Mouse (Mus musculus) intestine, embryonic 14.5 days (tissue): ENCODE data around the gene Mgst3. TPM values are rescaled to one million over a fixed set of nuclear protein-coding genes. Genes with fewer than 3 reads are reported as not detected.
"Not testable (repeated sequence)": the region's sequence is repeated elsewhere in the genome, so short reads cannot be mapped to it uniquely, and the experiment has no call there.

ENCODE experiments used
- ATAC-seq: fragments of 200-750 bp; cut with Nextera tagmentation; replicated peaks from 2 replicates; pipeline ENCODE4 v1.8.0; 2017; ENCODE audit warnings: low read depth, moderate number of reproducible peaks, moderate TSS enrichment, moderate library complexity; ENCODE audit not compliant: low FRiP score, low TSS enrichment
- DNase-seq: peaks from one replicate; pipeline ENCODE4 v3.0.0-alpha.2; 2018; ENCODE audit warnings: low spot score
- H3K27ac ChIP-seq: fragments of 300-500 bp; sonication (generic); 2 replicates; pipeline ENCODE4 v1.5.1; 2014; ENCODE audit warnings: low read depth, mild to moderate bottlenecking, control low read depth
- H3K27me3 ChIP-seq: fragments of 300-500 bp; sonication (generic); replicated peaks from 2 replicates; pipeline ENCODE4 v1.6.1; 2014; ENCODE audit warnings: low read length, control low read depth; ENCODE audit not compliant: control insufficient read depth, insufficient read depth
- H3K36me3 ChIP-seq: fragments of 300-500 bp; sonication (generic); 2 replicates; pipeline ENCODE4 v1.6.1; 2014; ENCODE audit warnings: low read length, control low read depth; ENCODE audit not compliant: control insufficient read depth, insufficient read depth
- H3K4me1 ChIP-seq: fragments of 300-500 bp; sonication (generic); replicated peaks from 2 replicates; pipeline ENCODE4 v1.6.1; 2014; ENCODE audit warnings: low read length, control low read depth, mixed read lengths; ENCODE audit not compliant: control insufficient read depth, insufficient read depth
- H3K4me2 ChIP-seq: fragments of 300-500 bp; sonication (generic); 2 replicates; pipeline ENCODE4 v1.6.1; 2014; ENCODE audit warnings: low read length
- H3K4me3 ChIP-seq: fragments of 300-500 bp; sonication (generic); 2 replicates; pipeline ENCODE4 v1.5.1; 2014; ENCODE audit warnings: low read depth, low read length, control low read depth, mixed read lengths
- H3K9ac ChIP-seq: fragments of 300-500 bp; sonication (generic); 2 replicates; pipeline ENCODE4 v1.6.1; 2014; ENCODE audit warnings: mild to moderate bottlenecking, low read length
- H3K9me3 ChIP-seq: fragments of 300-500 bp; sonication (generic); 2 replicates; pipeline ENCODE4 v1.6.1; 2016; ENCODE audit warnings: low read length, control low read depth; ENCODE audit not compliant: control insufficient read depth
- WGBS: fragments of 180-500 bp; shearing (Covaris S2); extraction: QIAGEN DNeasy Blood & Tissue Kit; methylation state at CpG from one replicate; pipeline ENCODE4 v1.1.7; 2014; 5-methylcytosine and 5-hydroxymethylcytosine counted together
- polyA plus RNA-seq: library from polyadenylated mRNA; unstranded; fragments of >200 nt; fragmentation: Nextera tagmentation; extraction: Ambion mirVana; gene quantifications from 2 replicates; pipeline ENCODE4 v1.2.1, GENCODE M21; 2014

Gene Mgst3
- polyA plus RNA-seq, 1 experiment from 2014 or later: 217 TPM

DNA sequence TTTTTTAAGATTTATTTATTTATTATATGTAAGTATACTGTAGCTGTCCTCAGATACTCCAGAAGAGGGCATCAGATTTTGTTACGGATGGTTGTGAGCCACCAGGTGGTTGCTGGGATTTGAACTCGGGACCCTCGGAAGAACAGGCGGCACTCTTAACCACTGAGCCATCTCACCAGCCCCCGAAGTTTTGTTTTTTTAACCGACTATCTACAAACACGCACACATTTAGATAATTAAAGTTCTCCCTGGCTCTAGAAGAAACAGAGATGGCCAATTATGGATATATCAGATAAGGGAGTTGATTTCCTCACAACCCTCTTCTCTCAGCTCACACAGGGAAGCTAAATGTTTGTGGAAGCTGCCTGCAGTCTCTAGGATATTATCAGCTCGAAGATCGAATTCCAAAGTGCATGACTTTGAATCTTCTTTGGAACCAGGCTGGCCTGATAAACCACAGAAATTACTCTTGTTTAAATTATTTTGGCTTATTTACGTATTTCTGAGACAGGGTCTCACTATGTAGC is 47.6 kb downstream of the Mgst3 start:
- not testable (repeated sequence) for H3K36me3 ChIP-seq, H3K9me3 ChIP-seq, H3K4me1 ChIP-seq, H3K27me3 ChIP-seq, H3K4me3 ChIP-seq, H3K27ac ChIP-seq, ATAC-seq, DNase-seq, H3K9ac ChIP-seq, H3K4me2 ChIP-seq
- 83% methylated on average over 10 of the region's 10 CpGs for WGBS

DNA sequence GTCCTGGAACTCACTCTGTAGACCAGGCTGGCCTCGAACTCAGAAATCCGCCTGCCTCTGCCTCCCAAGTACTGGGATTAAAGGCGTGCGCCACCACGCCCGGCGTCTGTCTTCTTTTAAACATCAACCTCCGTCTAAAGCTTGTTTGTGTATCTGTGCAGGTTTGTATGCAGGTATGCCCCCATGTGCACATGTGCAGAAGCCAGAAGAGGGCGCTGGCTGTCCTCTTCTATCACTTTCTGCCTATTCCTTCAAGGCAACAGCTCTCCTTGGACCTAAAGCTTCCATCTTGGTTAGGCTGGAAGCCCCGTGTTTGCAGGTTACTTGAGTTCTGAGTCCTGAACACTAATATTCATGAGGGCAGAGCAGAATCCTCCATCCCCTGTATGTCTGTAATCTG is 50.8 kb downstream of the Mgst3 start:
- no peak overlapping the region for H3K27ac ChIP-seq
- 85% methylated on average over 10 of the region's 10 CpGs for WGBS
- H3K27me3 ChIP-seq: peaks cover 12% of the 10 kb centered on the region
- H3K9ac ChIP-seq: no peak overlapping the region
- H3K4me1 ChIP-seq: no peaks in the 10 kb centered on the region
- H3K9me3 ChIP-seq: no peaks in the 10 kb centered on the region
- H3K4me3 ChIP-seq: no peak overlapping the region
- ATAC-seq: no peak
- no peak overlapping the region for H3K4me2 ChIP-seq
- DNase-seq: no peak
- no peaks in the 10 kb centered on the region for H3K36me3 ChIP-seq

DNA sequence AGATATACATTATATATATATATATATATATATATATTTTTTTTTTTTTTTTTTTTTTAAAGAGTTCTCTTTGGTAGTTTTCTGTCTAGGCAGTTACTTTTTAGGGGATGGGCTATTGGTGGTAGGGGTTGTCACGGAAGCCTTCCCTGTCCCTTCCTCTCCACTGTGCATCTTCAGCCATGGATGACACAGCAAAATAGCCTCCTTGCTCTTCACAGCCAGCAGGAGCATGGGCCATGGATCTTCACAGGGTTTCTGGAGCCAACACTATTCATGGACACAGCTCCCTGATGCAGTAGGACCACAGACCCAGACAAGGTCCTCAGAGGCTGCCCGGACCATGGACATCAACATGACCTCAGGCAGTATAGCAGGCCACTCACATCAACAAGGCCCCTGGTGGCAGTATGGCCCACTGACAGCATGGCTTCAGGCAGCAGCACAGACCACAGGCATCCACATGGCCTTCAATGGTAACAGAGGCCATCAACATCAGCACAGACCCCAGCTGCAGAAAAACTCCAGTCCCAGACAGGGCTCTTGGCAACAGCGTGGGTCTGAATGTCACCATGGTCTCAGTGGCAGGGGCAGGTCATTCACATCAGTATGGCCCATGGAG is 52.6 kb downstream of the Mgst3 start:
- DNase-seq (no peak), ATAC-seq (no peak)
- Histone ChIP-seq H3K4me2 (peak overlapping the region; percentile 72), H3K27me3 (peaks cover 12% of the 10 kb centered on the region), H3K4me3 (no peak overlapping the region), H3K36me3 (no peaks in the 10 kb centered on the region), H3K9me3 (no peaks in the 10 kb centered on the region), H3K4me1 (no peaks in the 10 kb centered on the region), H3K9ac (no peak overlapping the region), H3K27ac (no peak overlapping the region)
- WGBS: 91% methylated on average over 3 of the region's 3 CpGs

DNA sequence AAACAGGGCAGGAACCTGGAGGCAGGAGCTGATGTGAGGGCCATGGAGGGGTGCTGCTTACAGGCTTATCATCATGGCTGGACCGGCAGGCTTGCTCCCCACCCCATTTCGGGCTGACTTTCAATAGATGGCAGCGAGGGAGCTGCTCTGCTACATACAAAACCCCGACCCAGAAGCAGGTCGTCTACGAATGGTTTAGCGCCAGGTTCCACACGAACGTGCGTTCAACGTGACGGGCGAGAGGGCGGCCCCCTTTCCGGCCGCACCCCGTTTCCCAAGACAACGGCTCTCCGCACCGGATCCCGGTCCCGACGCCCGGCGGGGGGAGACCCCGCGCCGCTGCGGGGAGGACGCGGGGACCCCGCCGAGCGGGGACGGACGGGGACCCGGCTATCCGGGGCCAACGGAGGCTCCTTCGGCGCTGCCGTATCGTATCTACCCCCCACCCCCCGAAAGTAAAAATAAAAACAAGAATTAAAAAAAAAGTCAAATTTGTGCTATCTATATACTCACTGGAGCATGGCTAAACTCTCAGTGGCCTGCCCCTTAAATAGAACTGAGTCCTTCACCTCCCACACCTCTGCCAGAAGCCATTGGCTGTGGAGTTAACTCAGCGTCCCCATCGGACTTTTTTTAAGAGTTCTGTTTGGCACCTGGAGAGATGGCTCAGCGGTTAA is 53.4 kb downstream of the Mgst3 start:
- peak overlapping the region; percentile 72 for H3K4me2 ChIP-seq
- peak; percentile 53 for ATAC-seq
- no peaks in the 10 kb centered on the region for H3K36me3 ChIP-seq
- H3K27me3 ChIP-seq: peaks cover 12% of the 10 kb centered on the region
- no peaks in the 10 kb centered on the region for H3K9me3 ChIP-seq
- H3K4me3 ChIP-seq: peak overlapping the region; percentile 43
- no peak overlapping the region for H3K27ac ChIP-seq
- WGBS: 3% methylated on average over 47 of the region's 47 CpGs
- H3K9ac ChIP-seq: peak overlapping the region; percentile 22; the same call in 1 of the 2 replicates
- DNase-seq: peak; percentile 55
- no peaks in the 10 kb centered on the region for H3K4me1 ChIP-seq

DNA sequence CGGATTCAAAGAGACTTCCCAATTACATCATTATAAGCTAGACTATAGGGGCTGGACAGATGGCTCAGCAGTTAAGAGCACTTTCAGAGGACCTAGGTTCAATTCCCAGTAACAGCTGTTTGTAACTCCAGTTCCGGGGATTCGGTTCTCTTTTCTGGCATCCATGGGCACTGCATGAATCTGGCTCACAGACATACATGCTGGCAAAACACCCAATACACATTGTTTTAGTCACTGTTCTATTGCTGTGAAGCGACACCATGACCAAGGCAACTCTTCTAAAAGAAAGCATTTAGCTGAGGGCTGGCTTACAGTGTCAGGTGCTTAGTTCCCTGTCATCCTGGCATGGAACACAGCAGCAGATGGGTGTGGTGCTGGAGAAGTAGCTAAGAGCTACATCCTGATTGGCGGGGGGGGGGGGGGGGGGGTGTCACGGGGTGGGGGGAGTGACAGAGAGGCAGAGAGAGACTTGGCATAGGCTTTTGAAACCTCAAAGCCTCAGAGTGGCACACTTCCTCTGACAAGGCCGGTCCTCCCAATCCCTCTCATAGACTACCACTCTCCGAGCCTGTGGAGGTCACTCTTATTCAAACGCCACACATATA is 54.4 kb downstream of the Mgst3 start:
- H3K9ac ChIP-seq: no peak overlapping the region
- H3K9me3 ChIP-seq: no peaks in the 10 kb centered on the region
- H3K27ac ChIP-seq: no peak overlapping the region
- peaks cover 12% of the 10 kb centered on the region for H3K27me3 ChIP-seq
- no peaks in the 10 kb centered on the region for H3K36me3 ChIP-seq
- 81% methylated on average over 8 of the region's 9 CpGs for WGBS
- DNase-seq (no peak), ATAC-seq (no peak)
- H3K4me3 ChIP-seq: no peak overlapping the region
- no peaks in the 10 kb centered on the region for H3K4me1 ChIP-seq
- H3K4me2 ChIP-seq: no peak overlapping the region

DNA sequence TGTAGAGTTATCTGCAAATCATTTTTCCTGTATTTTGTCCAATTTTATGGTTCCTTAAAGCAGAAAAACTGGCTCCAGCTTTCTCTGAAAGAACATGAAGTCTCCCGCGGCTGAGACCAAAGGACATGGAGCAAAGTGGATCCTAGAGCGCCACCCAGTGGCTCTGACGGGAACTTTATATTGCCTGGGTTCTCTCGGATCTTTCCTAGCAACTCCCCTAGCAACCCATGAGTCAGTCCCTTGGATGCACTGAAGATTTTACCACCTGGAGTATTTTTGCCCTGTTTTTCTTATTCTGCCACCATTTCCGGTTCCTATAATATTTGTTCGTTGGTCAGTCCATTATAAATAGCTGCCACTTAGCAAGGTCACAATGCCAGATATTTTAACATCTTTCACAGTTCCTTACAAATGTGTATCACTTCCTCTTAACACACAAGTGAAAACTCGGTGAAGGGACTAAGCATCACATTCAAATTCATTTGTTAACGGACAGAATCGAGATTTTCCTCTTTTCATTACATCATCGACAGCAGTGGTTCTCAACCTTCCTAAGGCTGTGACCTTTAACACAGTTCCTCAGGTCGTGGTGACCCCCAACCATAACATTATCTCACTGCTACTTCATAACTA is 56.1 kb downstream of the Mgst3 start:
- H3K4me2 ChIP-seq: no peak overlapping the region

DNA sequence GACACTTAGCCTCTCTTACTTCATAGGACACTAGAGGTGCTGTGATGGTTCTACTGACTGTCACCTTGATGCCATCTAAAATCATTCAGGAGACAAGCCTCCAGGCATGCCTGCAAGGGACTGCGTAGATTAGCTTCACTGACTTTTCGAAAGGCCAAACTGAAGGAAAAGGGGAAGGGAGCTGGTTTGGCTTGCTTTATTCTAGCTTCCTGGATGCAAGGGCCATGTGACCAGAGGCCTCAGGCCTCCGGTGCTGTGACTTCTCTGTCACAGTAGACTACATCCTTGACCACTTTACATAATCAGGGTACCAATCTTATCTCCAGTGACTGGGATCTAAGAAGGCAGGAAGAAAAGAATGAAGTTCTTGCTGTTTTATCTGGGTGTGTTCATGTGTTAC is 57.2 kb downstream of the Mgst3 start:
- ATAC-seq: no peak
- WGBS: 93% methylated on average over 3 of the region's 3 CpGs

More for the DNA sequence above, 56.1 kb downstream of the Mgst3 start:
- DNase-seq: peak; percentile 96
- no peak overlapping the region for H3K4me3 ChIP-seq
- H3K27me3 ChIP-seq: peaks cover 12% of the 10 kb centered on the region
- no peaks in the 10 kb centered on the region for H3K9me3 ChIP-seq
- H3K9ac ChIP-seq: no peak overlapping the region
- 20% methylated on average over 12 of the region's 12 CpGs for WGBS
- ATAC-seq: peak; percentile 66; the same call in 1 of the 2 replicates
- no peaks in the 10 kb centered on the region for H3K4me1 ChIP-seq
- H3K27ac ChIP-seq: no peak overlapping the region
- peaks cover 10% of the 10 kb centered on the region for H3K36me3 ChIP-seq

DNA sequence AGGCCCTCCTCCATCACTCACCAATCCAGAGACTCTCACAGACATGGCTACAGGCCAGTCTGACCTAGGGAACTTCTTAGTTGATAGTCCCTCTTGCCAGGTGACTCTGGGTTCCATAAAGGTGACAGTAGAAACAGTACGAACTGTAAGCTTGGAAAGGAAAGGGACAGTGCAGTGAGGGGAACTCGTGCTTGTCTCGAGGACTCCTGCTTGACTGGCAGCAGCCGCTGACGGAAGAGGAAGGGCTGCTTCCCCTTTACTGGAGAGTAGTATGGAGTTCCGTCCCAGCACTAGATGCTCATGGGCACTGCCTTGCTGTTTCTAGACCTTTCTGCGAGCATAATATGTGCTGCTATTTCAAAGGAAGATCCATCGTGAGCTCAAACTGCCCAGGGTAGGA is 62.5 kb downstream of the Mgst3 start:
- Histone ChIP-seq H3K9me3 (no peaks in the 10 kb centered on the region), H3K9ac (no peak overlapping the region), H3K4me2 (no peak overlapping the region), H3K27ac (no peak overlapping the region), H3K36me3 (peaks cover 55% of the 10 kb centered on the region), H3K4me1 (no peaks in the 10 kb centered on the region), H3K27me3 (no peaks in the 10 kb centered on the region), H3K4me3 (no peak overlapping the region)
- DNase-seq: no peak
- WGBS: 94% methylated on average over 8 of the region's 8 CpGs
- ATAC-seq: no peak

More for the DNA sequence above, 57.2 kb downstream of the Mgst3 start:
- H3K36me3 ChIP-seq: peaks cover 20% of the 10 kb centered on the region
- no peak overlapping the region for H3K27ac ChIP-seq
- H3K27me3 ChIP-seq: peaks cover 8% of the 10 kb centered on the region
- H3K4me1 ChIP-seq: no peaks in the 10 kb centered on the region
- H3K9ac ChIP-seq: no peak overlapping the region
- no peak for DNase-seq
- no peak overlapping the region for H3K4me3 ChIP-seq
- no peaks in the 10 kb centered on the region for H3K9me3 ChIP-seq
- H3K4me2 ChIP-seq: no peak overlapping the region
